Mouse (Mus musculus): ENCODE results near the gene Tmem253. TPM values are rescaled to one million over a fixed set of nuclear protein-coding genes. Genes with fewer than 3 reads are reported as not detected.
"Not testable (repeated sequence)": the region's sequence is repeated elsewhere in the genome, so short reads cannot be mapped to it uniquely, and the experiment has no call there.

Tmem253 gene
- polyA plus RNA-seq, 1 experiment = not detected

DNA sequence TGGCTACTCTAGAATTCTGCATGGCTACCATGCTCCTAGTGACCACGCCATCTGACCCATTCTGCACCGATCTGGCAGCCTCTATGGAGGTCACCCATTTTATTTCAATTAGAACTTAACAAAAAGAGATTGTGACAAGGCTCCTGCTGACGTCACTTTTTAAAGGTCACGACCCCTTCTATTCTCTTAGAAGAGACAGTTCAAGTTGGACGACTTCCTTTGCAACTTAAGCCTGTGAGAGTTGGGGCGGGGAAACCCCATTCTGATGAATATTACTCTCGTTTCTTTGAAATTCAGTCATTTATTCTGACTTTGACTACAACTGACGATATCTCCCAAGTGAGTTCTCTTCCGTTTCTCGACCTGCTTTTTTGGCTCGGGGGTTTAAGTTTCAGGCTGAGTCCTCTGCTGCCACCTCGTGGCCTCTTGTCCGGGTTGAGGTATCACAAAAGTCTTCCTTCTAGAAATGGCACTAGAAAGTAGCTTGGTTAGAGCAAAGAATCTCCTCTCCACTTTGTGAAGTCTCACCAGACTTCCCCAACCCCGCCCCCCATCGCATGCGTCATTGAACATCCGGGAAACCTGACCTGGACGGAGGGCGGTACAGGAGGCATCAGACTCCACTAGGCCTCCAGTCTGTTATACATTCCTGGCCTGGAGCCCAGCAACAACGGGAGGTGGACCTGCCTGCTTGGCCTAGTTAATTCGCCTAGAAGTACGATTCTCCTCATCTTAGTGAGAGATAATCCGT lies 7.4 kb downstream of the Tmem253 start:
- TF ChIP-seq POLR2A (IDR thresholded peaks at IDR 0.05; ENCODE audit: insufficient read depth, low read depth, low read length) (no peak), CTCF (IDR thresholded peaks at IDR 0.05; ENCODE audit: insufficient read depth, low read depth, low read length) (peak; percentile 53)
- peak overlapping the region; percentile 14; the same call in 1 of the 2 replicates for H3K4me3 ChIP-seq (ENCODE audit: insufficient read depth, low read depth, low read length)

DNA sequence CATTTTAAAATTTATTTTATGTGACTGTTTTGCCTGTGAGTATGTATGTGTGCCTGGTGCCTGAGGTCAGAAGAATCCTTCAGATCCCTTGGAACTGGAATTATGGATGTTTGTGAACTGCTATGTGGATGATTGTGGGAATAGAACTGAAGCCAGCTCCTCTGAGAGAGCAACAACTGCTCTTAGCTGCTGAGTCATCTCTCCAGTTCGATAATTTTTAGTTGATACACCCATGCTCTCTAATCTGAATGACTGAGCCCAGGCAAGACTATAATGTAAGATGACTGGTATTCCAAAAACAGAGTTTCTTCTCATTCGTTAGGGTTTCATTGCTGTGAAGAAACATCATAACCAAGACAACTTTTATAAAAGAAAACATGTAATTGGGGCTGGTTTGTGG lies 8.7 kb downstream of the Tmem253 start:
- peaks cover 5% of the 10 kb centered on the region for H3K4me1 ChIP-seq (ENCODE audit: control insufficient read depth, insufficient read depth, low read length)
- WGBS = 53% methylated on average over 2 of the region's 2 CpGs
- no peak overlapping the region for H3K4me3 ChIP-seq (ENCODE audit: insufficient read depth, low read depth, low read length)
- no peak overlapping the region for H3K27ac ChIP-seq (ENCODE audit: insufficient read depth, low read depth, low read length)
- TF ChIP-seq POLR2A (IDR thresholded peaks at IDR 0.05; ENCODE audit: insufficient read depth, low read depth, low read length) = no peak
- TF ChIP-seq CTCF (IDR thresholded peaks at IDR 0.05; ENCODE audit: insufficient read depth, low read depth, low read length) = no peak

More for the DNA sequence above, 7.4 kb downstream of the Tmem253 start:
- WGBS = 3% methylated on average over 23 of the region's 23 CpGs
- Histone ChIP-seq H3K4me1 (ENCODE audit: control insufficient read depth, insufficient read depth, low read length) (peaks cover 14% of the 10 kb centered on the region), H3K27ac (ENCODE audit: insufficient read depth, low read depth, low read length) (peak overlapping the region; percentile 11)

GRCm38 (mm10) chr14:52026342-52026741 lies 10.9 kb downstream of the Tmem253 start:
- 82% methylated on average over 4 of the region's 4 CpGs for WGBS

DNA sequence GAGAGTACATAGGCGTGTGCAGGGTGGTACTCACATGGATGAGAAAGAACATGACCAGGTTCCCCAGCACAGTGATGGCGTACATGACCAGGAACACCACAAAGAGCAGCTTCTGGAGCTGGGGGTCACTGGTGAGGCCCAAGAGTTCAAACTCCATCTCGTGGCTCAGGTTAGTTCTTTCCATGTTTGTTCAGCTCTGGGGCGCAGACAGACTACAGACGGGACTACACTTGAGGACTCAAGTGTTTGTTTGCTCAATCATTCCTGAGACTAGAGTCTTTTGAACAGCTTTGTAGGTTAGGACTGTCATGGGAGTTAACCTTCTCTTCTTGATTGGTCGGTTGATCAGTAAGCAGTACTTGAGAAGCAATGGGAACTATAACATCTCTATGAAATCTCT lies 20.5 kb downstream of the Tmem253 start:
- Histone ChIP-seq H3K4me3 (ENCODE audit: insufficient read depth, low read depth, low read length) (no peak overlapping the region), H3K4me1 (ENCODE audit: control insufficient read depth, insufficient read depth, low read length) (no peaks in the 10 kb centered on the region), H3K27ac (ENCODE audit: insufficient read depth, low read depth, low read length) (no peak overlapping the region)
- TF ChIP-seq CTCF (IDR thresholded peaks at IDR 0.05; ENCODE audit: insufficient read depth, low read depth, low read length) = no peak
- TF ChIP-seq POLR2A (IDR thresholded peaks at IDR 0.05; ENCODE audit: insufficient read depth, low read depth, low read length) = no peak
- WGBS = 92% methylated on average over 6 of the region's 6 CpGs

More at GRCm38 (mm10) chr14:52026342-52026741, 10.9 kb downstream of the Tmem253 start:
- H3K4me1 ChIP-seq (ENCODE audit: control insufficient read depth, insufficient read depth, low read length) = peaks cover 4% of the 10 kb centered on the region
- H3K27ac ChIP-seq (ENCODE audit: insufficient read depth, low read depth, low read length) = no peak overlapping the region
- no peak overlapping the region for H3K4me3 ChIP-seq (ENCODE audit: insufficient read depth, low read depth, low read length)
- no peak for TF ChIP-seq POLR2A (IDR thresholded peaks at IDR 0.05; ENCODE audit: insufficient read depth, low read depth, low read length)
- no peak for TF ChIP-seq CTCF (IDR thresholded peaks at IDR 0.05; ENCODE audit: insufficient read depth, low read depth, low read length)

GRCm38 (mm10) chr14:52039332-52039731 lies 23.9 kb downstream of the Tmem253 start:
- Histone ChIP-seq H3K27ac (ENCODE audit: insufficient read depth, low read depth, low read length) (no peak overlapping the region), H3K4me3 (ENCODE audit: insufficient read depth, low read depth, low read length) (no peak overlapping the region), H3K4me1 (ENCODE audit: control insufficient read depth, insufficient read depth, low read length) (peaks cover 4% of the 10 kb centered on the region)
- TF ChIP-seq CTCF (IDR thresholded peaks at IDR 0.05; ENCODE audit: insufficient read depth, low read depth, low read length) (no peak), POLR2A (IDR thresholded peaks at IDR 0.05; ENCODE audit: insufficient read depth, low read depth, low read length) (no peak)
- 92% methylated on average over 5 of the region's 5 CpGs for WGBS

DNA sequence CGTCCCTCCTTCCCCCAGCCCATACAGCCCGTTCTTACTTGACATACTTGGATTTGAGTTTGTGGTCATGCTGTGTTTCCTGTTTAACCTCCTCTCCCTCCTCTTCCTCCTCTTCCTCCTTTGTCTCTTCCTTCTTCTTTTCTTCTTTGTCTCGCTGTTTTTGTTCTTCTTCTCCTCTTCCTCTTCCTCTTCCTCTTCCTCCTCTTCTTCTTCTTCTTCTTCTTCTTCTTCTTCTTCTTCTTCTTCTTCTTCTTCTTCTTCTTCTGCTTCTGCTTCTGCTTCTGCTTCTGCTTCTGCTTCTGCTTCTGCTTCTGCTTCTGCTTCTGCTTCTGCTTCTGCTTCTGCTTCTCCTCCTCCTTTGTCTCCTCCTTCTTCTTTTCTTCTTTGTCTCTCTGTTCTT lies 26.9 kb downstream of the Tmem253 start, which contains the start of gene Olfr221:
Olfr221 (minus strand) TSS at position 101 of the 400 bp plus-strand sequence.
- not testable (repeated sequence) for H3K4me1 ChIP-seq (ENCODE audit: control insufficient read depth, insufficient read depth, low read length); H3K4me3 ChIP-seq (ENCODE audit: insufficient read depth, low read depth, low read length); H3K27ac ChIP-seq (ENCODE audit: insufficient read depth, low read depth, low read length)
- WGBS = 70% methylated on average over 3 of the region's 3 CpGs

GRCm38 (mm10) chr14:52043446-52043845 lies 28.0 kb downstream of the Tmem253 start:
- H3K27ac ChIP-seq (ENCODE audit: insufficient read depth, low read depth, low read length) = no peak overlapping the region
- 17% methylated on average over 6 of the region's 6 CpGs for WGBS
- H3K4me3 ChIP-seq (ENCODE audit: insufficient read depth, low read depth, low read length) = no peak overlapping the region
- peaks cover 8% of the 10 kb centered on the region for H3K4me1 ChIP-seq (ENCODE audit: control insufficient read depth, insufficient read depth, low read length)
- TF ChIP-seq POLR2A (IDR thresholded peaks at IDR 0.05; ENCODE audit: insufficient read depth, low read depth, low read length) (no peak), CTCF (IDR thresholded peaks at IDR 0.05; ENCODE audit: insufficient read depth, low read depth, low read length) (no peak)

DNA sequence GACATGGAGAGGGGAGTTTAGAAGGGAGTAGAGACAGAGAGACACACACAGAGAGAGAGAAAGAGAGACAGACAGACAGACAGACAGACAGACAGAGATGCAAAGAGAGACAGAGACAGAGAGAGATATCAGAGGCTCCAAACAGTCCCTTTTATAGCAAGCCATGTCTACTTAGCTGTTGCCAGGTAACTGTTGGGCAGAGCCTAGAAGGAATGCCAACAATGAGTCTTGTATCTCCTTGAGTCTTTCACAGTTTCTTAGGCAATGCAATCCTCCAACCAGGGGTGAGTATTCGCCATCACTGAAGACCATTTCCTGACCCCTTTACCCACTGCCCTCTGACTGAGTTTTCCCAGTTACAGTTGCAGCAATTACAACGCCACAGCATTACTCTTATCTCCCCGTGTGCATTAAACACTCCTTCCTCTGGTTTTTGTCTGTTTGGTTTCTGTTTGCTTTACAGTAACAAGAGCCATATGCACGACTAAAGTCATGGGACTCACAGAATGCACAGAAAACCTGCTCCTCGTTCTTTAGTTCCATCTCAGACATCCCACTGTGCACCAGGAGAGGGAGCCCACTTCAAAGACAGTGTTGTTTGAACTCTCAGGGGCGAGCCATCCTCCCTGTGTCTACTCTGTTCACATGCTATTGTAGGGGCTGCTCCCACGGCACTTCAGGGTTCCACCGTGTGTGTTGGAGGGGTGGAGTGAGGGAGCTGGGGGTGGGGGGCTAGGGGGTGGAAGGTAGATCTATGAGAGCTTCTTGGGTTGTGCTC lies 29.6 kb downstream of the Tmem253 start:
- no peak overlapping the region for H3K4me3 ChIP-seq (ENCODE audit: insufficient read depth, low read depth, low read length)
- TF ChIP-seq POLR2A (IDR thresholded peaks at IDR 0.05; ENCODE audit: insufficient read depth, low read depth, low read length) (no peak), CTCF (IDR thresholded peaks at IDR 0.05; ENCODE audit: insufficient read depth, low read depth, low read length) (no peak)
- 16% methylated on average over 8 of the region's 8 CpGs for WGBS
- H3K4me1 ChIP-seq (ENCODE audit: control insufficient read depth, insufficient read depth, low read length) = peaks cover 8% of the 10 kb centered on the region
- H3K27ac ChIP-seq (ENCODE audit: insufficient read depth, low read depth, low read length) = no peak overlapping the region

- Histone ChIP-seq H3K4me3 (ENCODE audit: insufficient read depth, low read depth, low read length) (no peak overlapping the region), H3K4me1 (ENCODE audit: control insufficient read depth, insufficient read depth, low read length) (peaks cover 8% of the 10 kb centered on the region), H3K27ac (ENCODE audit: insufficient read depth, low read depth, low read length) (no peak overlapping the region)
- WGBS = 44% methylated on average over 9 of the region's 9 CpGs
- no peak for TF ChIP-seq POLR2A (IDR thresholded peaks at IDR 0.05; ENCODE audit: insufficient read depth, low read depth, low read length)
- TF ChIP-seq CTCF (IDR thresholded peaks at IDR 0.05; ENCODE audit: insufficient read depth, low read depth, low read length) = no peak
Observed at GRCm38 (mm10) chr14:52045966-52046565, 30.6 kb downstream of the Tmem253 start.

DNA sequence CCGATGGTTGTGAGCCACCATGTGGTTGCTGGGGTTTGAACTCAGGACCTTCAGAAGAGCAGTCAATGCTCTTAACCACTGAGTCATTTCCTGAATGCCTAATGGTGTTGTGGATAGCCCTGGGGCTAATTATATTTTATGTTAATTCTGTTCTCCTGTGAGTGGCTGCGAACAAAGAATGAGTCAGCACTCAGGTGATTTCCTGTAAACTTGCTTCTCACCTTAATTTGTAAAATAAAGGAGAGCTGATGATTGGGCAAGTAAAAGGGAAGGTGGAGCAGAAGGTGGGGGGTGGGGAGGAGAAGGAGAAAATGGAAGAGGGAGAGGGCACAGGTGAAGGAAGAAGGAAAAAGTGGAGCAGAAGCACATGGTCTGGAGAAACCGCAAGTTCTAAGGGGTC lies 37.3 kb downstream of the Tmem253 start:
- not testable (repeated sequence) for H3K4me3 ChIP-seq (ENCODE audit: insufficient read depth, low read depth, low read length); H3K27ac ChIP-seq (ENCODE audit: insufficient read depth, low read depth, low read length); H3K4me1 ChIP-seq (ENCODE audit: control insufficient read depth, insufficient read depth, low read length)
- 84% methylated on average over 3 of the region's 3 CpGs for WGBS

Measured in olfactory bulb, adult 2 months (tissue).